Mouse (Mus musculus): ENCODE measurements around the gene Gm28035. TPM values are rescaled to one million over a fixed set of nuclear protein-coding genes. Genes with fewer than 3 reads are reported as not detected.

Gene Gm28035
- total RNA-seq (2017) = 5.3 TPM in 1 of 2 replicates, not detected in the other

DNA sequence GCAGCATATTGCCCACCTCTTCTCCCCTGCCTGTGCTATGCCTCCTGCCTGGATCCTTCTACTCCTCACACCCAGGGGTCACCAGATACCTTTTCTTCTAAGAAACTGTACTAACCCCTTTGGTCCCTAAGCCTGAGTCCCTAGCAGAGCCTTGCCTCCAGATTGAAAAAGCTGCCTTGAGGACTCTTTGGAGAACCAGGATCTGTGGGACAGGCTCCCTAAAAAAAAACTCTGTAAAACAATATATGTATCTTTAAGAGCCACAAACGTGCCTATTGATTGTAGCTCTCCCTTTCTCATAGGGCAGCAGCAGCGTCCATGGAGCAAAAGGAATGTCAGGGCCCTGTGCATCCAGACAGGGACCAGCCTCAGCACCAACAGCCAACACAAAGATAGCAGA, at the start of gene Gm28035:
TSS of gene Gm28035 (plus strand) at position 301 of the 400 bp plus-strand sequence.
- no peak for ATAC-seq (replicated peaks; ENCODE audit: low read depth, poor library complexity, severe bottlenecking)

- no peak for ATAC-seq (replicated peaks; ENCODE audit: low read depth, poor library complexity, severe bottlenecking)
Observed at GRCm38 (mm10) chr2:30191790-30192580, 48.4 kb upstream of the Gm28035 start.

GRCm38 (mm10) chr2:30194656-30195055, 45.7 kb upstream of the Gm28035 start:
- ATAC-seq (replicated peaks; ENCODE audit: low read depth, poor library complexity, severe bottlenecking) = no peak

DNA sequence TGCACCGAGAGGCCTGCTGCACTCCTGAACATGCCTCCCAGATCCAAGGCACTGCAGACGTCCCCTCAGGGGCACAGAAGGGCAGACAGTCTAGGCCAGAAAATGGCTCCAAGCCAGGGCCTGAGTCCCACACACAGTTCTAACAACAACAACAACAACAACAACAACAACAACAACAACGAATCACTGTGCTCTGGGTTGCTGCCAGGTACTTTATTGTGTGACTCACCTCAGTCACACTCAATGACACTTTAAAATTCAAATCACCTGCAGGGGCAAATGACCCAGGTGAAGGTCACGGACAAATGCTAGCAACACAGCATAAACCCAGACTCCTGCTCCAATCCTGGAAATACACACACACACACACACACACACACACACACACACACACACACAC, 42.3 kb upstream of the Gm28035 start:
- ATAC-seq (replicated peaks; ENCODE audit: low read depth, poor library complexity, severe bottlenecking) = no peak

- no peak for ATAC-seq (replicated peaks; ENCODE audit: low read depth, poor library complexity, severe bottlenecking)
Observed at GRCm38 (mm10) chr2:30199984-30200383, 40.4 kb upstream of the Gm28035 start.

DNA sequence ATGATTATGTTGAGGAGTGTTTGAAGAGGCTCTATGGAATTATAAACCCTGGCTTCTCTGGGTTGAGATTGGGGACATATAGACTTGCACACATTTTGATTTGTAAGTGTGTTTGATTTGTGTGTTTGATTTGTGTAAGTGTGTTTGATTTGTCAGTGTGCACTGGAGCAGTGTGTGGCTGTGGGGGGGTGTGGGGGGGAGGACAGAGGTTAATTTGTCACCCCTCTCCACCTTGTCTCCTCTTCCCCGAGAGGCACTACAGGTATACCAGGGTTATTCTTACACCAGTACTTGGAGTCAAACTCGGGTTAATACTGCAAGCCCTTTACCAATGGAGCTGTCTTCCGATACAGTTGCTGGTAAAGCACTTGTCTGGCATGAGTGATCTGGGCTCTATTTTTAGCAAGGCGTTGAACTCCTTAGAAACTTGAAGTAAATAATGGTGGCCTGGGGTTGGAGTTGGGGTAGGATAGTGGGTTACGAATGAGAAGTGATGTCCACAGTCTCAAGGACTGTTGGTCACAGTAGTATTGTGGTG, 39.9 kb upstream of the Gm28035 start:
- ATAC-seq (replicated peaks; ENCODE audit: low read depth, poor library complexity, severe bottlenecking) = no peak

- ATAC-seq (replicated peaks; ENCODE audit: low read depth, poor library complexity, severe bottlenecking) = no peak
Observed at GRCm38 (mm10) chr2:30203439-30203838, 36.9 kb upstream of the Gm28035 start.

DNA sequence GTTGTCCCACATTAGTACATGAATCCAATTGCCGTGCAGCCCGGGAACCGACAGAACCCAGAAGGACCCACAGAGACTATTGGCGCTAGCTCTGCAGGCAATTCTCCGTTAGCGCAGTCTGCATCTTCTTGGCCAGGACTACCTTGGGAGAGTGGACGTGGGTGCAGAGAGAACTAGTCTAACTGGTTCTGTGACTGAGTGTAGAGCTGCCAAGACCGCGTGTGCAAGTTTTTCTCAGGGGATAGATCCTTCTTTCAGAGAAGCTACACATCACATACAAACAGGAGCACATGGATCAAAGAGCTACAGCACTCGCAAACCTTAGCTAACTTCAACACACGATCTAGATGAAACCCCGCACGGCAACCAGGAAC, 35.1 kb upstream of the Gm28035 start:
- ATAC-seq (replicated peaks; ENCODE audit: low read depth, poor library complexity, severe bottlenecking) = peak; percentile 23

GRCm38 (mm10) chr2:30205629-30206357, 34.6 kb upstream of the Gm28035 start, which contains the start of gene Kyat1:
Gene Kyat1, minus strand, starts transcription at chr2:30205847.
- ATAC-seq (replicated peaks; ENCODE audit: low read depth, poor library complexity, severe bottlenecking) = peak; percentile 94

DNA sequence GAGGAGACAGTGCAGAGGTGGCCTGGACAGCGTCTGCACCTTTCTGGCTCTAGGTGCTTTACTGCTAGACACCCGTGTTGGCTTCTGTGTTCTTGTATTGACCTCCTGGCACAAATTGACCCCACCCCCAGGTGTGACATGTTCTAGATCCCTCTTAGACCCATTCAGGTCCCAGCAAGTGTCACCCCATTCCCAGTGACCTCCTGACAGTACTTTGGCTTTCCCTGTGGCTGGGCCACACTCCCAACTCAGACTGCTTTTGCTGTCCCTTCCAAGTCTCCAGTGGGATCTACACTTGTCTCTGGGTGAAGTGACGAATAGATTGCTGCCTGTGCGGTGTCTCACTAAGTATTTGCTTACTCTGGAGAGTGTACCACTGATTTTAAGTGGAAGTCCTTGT, 33.0 kb upstream of the Gm28035 start:
- ATAC-seq (replicated peaks; ENCODE audit: low read depth, poor library complexity, severe bottlenecking) = no peak

DNA sequence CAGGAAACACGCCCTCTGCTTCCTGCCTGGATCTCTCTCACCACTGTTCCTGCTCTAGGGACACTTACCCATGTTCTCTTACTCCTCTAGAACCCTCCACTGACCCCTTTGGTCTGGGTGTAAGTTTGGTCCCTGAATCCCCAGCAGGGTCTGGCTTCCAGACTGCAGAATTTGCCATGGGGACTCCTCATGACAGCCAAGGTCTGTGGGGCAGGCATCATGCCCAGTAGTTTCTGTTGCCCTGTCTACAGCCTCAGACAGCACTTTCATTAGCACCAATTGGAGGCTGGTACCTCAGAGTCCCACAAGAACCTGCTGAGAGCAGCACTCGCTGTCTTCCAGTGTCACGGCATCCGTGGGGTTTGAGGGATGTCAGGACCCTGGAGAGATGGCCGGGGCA, 32.5 kb upstream of the Gm28035 start:
- ATAC-seq (replicated peaks; ENCODE audit: low read depth, poor library complexity, severe bottlenecking) = no peak

DNA sequence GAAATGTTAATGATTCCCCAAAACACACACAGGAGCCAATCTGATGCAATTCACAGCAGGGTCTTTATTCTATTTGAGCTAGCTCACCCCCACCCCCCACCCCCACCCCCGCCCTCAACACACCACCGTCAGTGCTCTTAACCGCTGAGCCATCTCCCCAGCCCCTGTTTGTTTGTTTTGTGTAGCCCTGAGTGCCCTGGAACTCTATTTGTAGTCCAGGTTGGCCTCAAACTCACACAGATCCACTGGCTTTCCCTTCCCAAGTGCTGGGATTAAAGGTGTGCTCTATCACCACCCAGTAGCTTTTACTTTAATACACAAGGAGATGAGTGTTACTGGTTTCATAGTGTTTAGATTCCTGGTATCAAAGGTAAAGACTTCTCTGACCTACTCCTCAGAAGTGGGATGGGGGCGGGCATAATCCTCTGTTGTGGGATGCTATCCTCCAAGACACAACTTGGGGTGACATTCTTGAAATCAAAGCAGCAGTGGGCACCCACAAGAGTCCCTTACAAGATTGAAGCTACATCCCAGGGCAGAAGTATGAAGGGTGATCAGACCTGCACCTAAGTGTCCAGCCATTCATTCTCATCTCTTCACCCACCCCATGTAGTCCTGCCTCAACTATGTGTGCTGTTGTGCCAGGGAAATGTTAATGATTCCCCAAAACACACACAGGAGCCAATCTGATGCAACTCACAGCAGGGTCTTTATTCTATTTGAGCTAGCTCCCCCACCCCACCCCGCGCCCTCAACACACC, 28.8 kb upstream of the Gm28035 start:
- no peak for ATAC-seq (replicated peaks; ENCODE audit: low read depth, poor library complexity, severe bottlenecking)

DNA sequence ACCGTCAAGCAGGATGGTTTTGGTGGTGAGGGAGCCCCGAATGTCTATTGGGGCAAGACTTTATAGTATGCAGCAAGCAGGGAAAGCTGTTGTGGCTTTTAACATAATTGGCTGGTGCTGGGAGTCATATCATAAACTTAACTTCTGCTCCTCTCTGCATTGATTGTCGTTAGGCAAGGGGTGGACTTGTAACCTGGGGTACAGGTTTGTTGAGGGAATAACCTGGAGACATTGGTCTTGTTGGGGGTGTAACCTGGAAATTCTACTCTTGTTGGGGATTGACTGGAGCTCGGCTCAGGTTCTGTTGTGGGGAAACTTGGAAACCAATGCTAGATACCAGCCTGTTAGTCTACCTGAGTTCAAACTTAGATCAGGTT, 28.2 kb upstream of the Gm28035 start:
- no peak for ATAC-seq (replicated peaks; ENCODE audit: low read depth, poor library complexity, severe bottlenecking)

GRCm38 (mm10) chr2:30212951-30213350, 27.4 kb upstream of the Gm28035 start:
- no peak for ATAC-seq (replicated peaks; ENCODE audit: low read depth, poor library complexity, severe bottlenecking)

DNA sequence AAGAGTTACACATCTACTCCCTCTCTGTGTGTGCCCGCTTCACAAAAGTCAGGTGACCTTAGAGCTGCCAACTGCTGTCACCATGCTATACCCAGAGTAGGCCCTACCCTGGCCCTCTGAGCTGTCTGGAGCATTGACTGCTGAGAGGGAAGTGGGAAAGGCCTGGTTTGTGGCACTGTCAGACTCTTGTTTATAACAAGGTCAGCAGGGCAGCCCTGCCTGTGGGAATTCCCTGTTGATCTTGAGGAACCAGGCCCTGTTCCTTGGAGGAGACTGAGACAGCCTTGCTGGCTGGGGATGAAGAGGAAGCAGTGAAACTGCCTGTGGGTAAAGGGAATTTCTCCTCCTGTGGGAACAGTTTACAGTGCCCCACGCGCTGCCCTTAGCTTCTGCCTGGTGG, 25.6 kb upstream of the Gm28035 start:
- no peak for ATAC-seq (replicated peaks; ENCODE audit: low read depth, poor library complexity, severe bottlenecking)

DNA sequence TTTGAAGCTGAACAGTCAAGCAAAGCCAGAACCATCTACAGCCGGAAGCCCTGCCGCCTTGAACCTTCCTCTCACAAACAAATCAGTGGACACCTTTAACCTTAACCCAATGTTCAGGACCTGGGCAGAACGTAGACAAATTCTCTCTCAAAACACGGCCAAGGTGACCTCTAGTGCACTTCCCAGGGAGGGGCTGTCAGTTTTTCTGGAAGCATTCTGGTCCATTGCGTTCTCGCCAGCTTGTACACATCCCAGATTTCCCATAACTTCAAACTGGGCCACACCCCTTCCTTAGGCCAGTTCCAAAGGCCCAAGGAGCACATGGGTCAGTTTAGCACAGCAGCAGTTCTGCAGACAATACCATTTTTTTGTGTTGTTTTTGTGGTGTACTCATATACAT, 24.9 kb upstream of the Gm28035 start:
- ATAC-seq (replicated peaks; ENCODE audit: low read depth, poor library complexity, severe bottlenecking) = no peak

- no peak for ATAC-seq (replicated peaks; ENCODE audit: low read depth, poor library complexity, severe bottlenecking)
Observed at GRCm38 (mm10) chr2:30216293-30216692, 24.1 kb upstream of the Gm28035 start.

DNA sequence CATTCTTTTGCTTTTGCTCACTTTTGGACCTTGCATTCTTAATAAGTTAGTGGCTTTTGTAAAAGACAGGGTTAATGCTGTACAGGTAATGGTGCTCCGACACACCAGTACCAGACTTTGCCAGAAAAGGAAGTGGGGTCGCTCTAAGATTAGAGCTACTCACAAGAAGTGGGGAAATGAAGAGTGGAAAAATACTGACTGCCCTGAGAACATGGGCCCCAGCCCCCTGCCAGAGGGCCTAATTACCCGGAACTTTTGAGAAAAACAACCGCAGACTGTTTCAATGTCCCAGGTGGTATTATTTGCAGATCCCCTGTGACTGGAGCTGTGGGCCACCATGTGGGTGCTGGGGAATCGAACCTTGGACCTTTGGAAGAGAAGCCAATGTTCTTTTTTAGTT, 4.8 kb upstream of the Gm28035 start:
- ATAC-seq (replicated peaks; ENCODE audit: low read depth, poor library complexity, severe bottlenecking) = no peak

- ATAC-seq (replicated peaks; ENCODE audit: low read depth, poor library complexity, severe bottlenecking) = no peak
Observed at GRCm38 (mm10) chr2:30236426-30237198, 3.8 kb upstream of the Gm28035 start.

Data from common myeloid progenitor, adult 5-6 weeks (primary cell).